Mouse (Mus musculus) inflammation-experienced regulatory T-cells, adult 6 months (primary cell): Measurements from ENCODE around the gene Rab3ip. TPM values are rescaled to one million over a fixed set of nuclear protein-coding genes. Genes with fewer than 3 reads are reported as not detected.
A peak's percentile ranks its signal among the peaks of the same experiment; 100 is the strongest.

ENCODE experiments used
- ATAC-seq: one replicate; pipeline ENCODE4 v1.8.0; 2017
- polyA plus RNA-seq, 3 experiments: library from polyadenylated mRNA; unstranded; fragments of 100-300 nt; shearing (Covaris generic); gene quantifications; one replicate each; pipeline ENCODE4 v1.2.1; 2017

Gene Rab3ip
- polyA plus RNA-seq, 3 experiments from 2014 or later: 5.6 to 12.7 (median 8.7) TPM

DNA sequence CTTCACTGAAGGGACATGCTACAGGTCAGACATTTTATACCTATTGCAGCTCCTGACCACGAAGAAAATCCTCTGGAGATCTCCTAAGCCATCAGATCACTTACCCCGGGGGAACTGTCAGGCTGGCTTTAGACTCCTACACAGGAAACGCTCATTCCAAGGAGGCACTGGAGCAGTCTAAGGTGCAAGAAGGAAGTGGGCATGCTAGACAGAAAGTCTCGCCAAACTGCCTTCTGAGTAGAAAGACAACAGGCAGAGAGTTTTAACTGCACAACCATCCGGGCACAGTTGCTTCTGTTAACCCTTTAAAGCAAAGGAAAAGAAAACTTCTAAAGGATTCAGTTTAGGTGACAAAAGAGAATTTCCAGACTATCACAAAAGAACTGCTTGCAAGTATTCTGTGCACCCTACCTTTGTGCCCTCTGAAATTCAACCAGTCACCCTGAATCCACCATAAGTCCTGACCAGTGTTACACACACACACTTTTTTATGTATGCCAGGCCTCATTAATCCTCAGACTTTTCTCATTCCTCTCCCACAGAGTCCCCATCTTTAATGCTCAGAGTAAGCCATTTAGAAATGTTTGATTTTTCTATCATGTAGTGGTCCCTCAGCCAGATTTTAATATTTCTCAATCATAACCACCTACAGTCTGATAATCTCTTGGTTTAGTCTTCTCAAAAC is 7.4 kb upstream of the Rab3ip start:
- no peak for ATAC-seq

DNA sequence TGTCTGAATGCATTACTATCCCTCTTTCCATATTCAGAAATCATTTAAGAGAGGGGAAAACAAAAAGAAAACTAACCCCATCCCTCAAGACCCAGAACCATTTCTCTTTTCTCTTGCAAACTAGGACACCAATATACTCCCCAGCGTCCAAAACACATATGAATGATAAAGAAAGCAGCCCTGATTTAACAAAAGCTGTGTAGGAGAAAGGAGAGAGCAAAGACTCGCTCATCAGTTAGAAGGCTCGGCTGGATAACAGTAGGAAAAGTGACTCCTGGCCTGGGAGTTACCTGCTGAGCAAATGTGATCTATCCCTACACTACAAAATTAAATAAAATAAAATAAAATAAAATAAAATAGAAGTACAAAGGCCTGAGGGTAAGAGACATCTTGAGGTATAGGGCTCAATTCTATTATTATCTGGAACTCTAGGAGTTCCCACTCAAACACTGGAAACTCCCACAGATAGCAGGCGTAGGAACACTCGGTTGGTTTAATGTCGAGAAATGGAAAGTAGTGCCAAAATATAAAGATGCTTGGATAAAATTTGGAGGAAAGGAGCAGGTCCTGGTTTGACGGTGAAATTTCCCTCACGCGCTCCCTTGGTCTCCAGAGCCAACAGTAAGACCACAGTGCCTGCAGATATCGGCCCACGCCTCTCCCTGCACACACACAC is 6.1 kb upstream of the Rab3ip start:
- ATAC-seq: no peak

DNA sequence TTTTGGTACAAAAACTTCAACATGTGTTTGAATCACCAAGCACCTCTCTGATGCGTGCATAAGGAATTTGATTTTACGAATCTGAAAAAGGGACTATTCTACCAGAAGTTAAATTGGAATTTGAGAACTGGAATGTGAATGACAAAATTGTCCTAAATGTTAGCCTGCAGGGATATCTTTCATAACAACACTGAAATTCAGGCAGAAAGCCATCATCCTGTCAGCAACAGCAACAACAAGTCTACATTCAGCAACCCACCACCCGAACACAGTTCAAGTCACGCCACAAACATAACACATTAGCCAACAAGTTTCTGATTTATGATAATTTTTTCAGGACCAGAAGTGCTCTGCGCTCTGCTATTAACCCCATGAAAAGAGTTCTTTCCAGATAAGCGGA is 4.6 kb upstream of the Rab3ip start:
- no peak for ATAC-seq

DNA sequence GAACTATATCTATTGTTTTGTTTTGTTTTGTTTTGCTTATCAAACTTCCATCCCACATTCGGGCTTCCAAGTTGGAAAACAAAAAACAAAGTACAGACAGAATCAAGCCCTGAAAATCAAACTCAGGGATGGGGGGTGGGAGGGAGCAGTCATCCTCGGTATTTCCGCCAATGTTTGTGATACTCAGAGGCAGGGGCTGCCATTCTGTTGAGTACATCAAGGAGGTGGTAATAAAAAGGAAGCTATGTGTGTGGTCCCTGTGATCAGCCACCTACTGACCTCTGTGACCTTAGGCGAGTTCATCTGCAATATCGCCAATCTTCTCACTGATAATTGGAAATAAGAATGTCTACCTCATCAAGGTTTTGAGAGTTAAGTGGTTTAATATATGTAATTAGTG is 317 bp upstream of the Rab3ip start:
- ATAC-seq: peak; percentile 33

DNA sequence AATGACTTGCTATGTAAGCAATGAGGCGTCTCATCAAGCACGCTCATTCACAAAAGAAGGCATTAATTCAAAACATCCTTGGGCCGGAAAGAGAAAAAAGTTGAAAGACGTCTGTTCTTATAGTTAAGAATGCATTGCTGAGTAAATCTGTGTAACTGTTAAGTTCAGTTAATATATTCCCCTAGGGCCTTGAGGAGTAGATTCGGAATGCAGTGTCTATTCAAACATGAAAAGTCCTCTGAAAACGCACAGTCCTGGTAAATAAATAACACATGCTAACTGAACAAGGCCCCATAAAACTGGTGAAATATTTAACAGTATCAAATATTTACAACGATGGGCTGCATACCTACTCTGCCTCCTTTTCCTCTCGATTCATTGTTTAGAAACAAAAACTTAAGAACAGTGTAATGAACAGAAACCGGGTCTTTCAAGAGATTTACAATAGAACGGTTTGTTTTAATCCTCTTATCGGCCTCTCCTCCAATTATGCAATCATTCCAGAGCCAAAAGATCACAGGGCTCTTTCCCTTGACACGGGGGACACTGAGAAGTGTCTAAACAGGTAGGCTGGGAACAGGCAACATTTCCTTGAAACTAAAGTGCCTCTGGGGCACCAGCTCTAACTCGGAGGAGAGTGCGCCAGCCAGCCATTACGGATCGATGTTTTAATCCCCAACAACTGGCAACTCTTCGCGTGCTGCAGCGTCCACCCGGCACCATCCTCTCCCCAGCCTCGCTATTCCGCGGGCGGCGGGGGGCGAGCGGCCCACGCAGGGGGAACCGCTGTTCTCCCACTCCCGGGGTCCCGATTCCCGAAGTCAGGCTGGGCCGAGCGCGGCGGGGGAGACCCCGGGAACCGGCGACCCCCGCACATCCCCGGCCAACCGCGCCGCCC is 1.2 kb downstream of the Rab3ip start:
- ATAC-seq: peak; percentile 20

DNA sequence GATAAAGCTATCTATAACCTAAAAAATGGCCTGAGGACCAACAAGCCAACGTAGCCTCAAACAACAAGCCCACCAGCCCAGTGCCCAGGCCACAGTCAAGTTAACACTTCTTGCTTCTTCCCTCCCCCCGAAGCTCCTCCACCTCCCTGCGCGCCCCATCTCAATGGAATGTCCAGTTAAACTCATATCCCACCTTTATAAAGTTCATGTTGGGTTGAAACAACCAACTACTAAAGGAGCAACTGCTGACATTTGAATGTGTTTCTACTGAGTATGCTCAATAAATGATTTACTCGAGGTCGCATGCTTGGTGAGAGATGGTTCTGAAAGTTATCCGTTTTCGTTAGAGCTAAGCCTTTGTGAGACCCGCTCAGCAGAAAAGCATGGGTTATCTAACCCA is 2.2 kb downstream of the Rab3ip start:
- no peak for ATAC-seq

DNA sequence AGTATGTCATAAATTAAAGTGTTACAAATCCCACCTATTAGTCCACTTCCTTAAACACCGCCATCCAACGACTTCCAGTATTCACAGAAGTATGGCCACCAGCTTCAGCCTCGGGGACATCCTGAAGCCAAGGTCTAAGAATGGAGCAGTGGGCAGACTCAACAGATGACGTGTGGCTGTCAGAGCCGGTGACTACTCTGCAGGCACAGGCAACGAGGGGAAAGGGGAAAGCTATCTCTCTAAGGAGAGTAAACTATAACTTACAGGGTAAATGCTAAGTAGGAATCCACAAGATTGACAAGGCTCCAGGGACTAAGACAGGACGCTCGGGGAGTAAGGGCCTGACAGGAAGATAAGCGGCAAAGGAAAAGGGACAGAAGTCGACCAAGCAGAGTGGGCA is 5.6 kb downstream of the Rab3ip start:
- no peak for ATAC-seq

DNA sequence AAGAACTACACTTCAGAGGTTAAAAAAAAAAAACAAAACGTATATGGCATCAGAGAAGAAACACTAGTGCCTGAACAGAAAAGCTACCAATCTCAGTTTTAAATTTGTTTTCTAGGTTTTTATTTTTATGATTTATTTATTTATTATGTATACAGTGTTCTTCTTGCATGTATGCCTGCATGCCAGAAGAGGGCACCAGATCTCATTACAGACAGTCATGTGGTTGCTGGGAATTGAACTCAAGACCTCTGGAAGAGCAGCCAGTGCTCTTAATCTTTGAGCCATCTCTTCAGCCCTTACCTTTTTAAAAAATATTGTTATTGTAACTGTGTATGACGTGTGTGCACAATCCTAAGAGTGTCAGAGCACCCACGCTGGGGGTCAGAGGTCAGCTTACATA is 6.4 kb downstream of the Rab3ip start:
- no peak for ATAC-seq

DNA sequence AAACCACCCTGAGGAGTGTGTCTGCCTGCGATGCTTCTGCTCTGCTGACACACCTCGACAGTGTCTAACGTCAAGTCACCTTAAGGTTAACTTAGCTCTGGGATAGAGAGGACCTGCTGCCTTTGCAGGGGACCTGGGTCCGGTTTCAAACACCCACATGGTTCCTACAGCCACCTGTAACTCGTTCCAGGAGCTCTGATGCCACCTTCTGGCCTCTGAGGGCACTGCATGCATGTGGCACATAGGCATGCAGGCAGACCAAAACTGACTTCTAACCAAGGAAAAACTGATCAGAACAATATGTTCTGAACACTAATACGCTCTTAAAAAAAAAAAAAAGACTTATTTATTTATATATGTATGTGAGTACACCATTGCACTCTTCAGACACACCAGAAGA is 7.5 kb downstream of the Rab3ip start:
- ATAC-seq: peak; percentile 36

DNA sequence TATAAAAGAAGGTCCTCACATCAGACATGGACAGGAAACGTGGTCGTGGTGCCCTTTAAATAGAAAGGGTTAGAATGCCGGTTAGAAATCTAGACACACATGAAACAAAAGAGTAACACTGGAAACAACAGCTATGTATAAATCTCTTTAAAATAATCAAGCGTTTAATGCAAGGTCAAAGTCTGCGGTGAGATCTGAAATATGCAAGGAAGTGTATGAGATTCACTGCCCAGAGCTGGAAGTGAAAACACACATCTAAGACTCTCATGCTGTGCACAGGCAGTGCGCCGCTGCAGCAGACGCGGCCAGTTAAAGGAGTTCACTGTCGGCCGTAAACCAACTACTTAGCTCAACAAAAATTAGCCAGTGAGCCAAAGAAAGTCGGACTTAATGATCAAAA is 15.5 kb downstream of the Rab3ip start:
- peak; percentile 14 for ATAC-seq

DNA sequence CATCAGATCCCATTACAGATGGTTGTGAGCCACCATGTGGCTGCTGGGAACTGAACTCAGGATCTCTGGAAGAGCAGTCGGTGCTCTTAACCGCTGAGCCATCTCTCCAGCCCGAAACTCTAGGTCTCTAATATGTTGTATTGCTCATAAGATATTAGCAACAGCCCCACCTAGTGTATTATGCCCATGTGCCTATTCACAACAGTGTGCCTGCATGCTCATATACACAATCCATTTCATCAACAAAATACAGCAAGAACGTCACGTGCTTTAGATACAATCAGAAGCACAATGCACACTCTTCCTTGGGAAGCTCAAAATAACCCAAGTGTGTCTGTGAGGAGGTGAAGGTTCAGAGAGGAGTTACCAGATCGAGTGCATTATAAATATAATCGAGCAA is 16.8 kb downstream of the Rab3ip start:
- ATAC-seq: no peak

DNA sequence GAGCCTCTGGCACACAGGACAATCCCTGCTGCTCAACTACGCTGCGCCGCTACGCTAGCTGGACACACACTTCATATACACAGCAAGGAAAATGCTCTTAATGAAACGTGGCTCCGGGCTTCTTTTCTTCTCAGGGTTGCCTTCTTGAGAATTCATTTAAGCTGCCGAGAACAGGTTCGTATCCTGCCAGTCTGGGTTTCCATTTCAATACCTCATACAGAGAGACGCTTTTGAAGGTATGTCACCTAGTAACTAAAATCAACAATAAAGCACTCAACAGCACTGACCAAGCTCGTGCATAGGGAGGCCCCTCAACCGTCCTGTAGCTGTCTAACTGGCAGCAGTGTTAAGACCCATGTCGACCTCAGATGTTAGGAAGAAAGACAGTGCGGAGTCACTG is 18.2 kb downstream of the Rab3ip start:
- no peak for ATAC-seq

DNA sequence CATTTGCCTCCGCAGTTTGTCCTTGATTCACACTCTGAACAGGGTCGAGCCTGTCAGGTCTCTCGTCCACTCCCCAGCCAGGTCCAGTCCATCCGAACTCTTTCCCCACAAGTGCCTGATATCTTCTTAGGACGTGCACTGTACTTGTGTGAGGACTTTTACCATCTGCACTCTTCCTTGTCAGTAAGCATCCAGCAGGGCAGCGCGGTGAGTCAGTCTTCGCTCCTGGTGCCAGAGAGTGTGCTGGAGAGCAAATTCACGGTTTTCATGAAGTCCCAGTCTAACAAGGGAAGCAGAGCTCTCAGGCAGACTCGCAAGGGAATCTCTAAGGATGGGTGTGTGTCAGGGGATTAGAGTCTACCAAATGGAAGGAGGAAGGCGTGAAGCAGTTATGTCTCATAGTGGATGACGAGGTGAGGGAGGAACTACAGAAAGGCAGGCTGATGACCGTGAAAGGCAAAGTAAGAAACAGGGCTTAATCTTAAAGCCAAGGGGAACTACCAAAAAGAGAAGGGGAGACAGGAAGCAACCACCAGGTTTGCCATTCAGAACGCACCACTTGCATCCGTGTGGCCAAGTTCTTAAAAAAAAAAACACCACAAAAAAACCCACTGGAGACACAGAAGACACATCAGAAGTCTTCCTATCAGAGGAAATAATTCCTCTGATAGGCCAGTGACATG is 18.9 kb downstream of the Rab3ip start:
- ATAC-seq: peak; percentile 45

DNA sequence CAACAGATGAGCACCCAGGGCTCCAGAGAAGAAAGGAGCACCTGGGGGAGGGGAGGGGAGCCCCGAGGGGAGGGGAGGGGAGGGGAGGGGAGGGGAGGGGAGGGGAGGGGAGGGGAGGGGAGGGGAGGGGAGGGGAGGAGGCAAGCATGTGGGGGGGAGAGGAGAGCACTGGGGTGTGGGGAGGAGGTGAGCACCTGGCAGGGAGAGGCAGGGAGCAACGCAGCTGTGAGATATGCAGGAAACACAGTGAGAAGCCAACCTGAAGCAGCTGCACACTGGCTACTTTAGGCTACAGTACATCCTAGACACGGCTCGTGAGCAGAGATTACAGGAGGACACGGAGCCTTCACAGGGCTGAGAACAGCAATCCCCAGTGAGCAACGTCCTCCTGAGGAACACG is 19.6 kb downstream of the Rab3ip start:
- peak; percentile 8 for ATAC-seq

DNA sequence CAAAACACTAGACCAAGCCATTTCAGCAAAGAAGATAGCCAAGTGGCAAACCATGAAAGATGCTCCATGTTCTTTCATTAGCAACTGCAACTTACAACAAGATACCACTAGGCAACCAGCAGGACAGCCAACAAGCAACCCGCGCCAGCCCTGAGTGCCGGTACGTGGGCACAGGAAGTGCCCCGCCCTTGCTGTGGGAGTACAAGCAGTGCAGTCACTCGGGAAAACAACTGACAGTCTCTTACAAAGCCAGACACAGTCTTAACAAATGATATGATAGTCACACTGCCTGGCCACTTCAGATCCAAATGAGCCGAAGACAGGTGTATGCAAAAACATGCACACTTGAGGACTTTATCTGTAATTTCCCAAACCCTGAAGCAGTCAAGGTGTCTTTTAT is 20.1 kb downstream of the Rab3ip start:
- peak; percentile 77 for ATAC-seq

DNA sequence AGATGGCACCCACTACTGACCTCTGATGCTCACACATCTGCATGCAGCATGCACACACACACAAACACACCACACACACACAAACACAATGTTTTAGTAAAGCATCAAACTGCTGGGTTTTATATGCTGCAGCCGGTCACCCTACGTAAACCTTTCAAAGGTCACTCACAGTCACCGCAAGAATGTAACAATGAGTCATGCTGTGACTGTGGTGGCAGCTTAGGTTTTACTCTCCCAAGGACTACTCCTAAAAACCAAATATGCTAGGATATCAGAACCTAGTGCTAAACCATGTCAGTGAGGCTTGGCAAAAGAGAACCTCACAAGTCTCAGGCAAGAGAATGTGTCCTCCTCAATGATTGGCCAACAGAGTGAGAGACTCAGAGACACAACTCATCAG is 21.7 kb downstream of the Rab3ip start:
- ATAC-seq: no peak

DNA sequence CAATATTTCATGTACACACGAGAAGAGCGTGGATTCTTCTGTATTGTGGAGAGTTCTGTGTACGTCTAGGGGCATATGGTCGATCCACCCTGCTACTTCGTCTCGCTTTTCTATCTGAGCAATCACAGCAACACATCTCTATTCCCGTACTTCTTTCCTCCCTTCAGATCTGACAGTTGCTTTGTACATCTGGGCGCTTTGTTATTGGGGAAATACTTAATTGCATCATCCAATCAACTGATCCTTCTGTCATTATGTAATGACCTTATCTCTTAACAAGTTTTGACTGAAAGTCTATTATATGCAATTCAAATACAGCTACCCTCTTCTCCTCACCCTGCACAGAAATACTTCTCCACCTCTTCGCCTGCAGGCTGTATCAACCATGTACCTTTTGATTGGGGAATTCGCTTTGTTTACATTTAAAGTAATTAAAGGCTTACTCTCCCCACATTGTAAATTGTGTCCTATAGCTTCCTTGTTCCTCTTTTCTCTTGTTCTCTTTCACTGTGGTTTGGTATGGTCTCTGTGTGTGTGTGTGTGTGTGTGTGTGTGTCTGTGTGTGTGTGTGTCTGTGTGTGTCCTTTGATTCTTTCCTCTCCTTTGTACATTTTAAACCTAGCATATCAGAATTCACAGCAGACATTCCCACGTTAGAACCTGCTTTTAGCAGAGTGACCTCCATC is 24.0 kb downstream of the Rab3ip start:
- ATAC-seq: no peak

DNA sequence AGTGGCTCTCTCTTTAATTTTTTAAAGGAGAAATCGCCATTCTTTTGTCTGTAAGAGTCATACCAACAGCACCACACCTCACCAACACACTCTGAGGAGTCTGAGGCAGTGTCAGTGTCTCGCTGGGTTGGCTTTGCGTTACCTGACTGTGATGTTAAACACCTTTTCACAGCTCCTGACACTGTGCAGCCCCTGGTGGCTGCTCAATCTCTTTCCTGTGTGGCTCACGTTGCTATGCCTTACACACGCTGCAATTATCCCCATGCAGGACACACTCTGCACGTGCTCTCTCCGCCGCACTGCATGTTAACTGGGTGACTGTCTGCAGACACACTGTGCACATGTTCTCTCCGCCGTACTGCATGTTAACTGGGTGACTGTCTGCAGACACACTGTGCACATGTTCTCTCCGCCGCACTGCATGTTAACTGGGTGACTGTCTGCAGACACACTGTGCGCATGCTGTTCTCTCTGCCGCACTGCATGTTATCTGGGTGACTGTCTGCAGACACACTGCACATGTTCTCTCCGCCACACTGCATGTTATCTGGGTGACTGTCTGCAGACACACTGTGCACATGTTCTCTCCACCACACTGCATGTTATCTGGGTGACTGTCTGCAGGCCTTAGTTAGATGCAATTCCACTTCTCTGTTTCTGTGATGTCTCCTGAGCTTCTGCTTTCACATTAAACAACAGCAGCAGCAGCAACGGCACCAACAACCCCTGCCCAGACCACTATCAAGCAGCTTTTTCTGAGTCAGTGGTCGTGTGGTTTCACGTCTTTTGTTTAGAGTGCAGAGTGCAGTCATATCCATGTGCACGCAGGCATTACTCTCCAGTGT is 26.7 kb downstream of the Rab3ip start:
- ATAC-seq: no peak

DNA sequence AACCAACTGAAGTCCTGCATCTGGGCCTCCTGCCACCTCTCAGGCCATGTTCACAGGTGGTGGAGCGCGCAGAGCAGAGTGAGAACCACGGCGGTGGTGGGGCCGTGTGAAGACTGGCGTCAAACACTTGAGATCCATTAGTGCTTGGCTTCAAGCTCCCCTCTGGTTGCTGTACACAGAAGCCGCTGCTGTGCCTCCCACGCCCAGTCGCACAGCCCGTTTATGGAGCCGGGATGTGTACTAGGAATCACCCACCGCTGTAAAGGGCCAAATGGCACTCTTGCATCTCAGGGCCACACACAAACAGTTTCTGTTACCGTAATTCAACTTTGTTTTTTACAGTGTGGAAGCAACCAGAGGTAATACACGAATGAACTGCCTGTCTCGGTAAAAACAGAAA is 28.4 kb downstream of the Rab3ip start:
- ATAC-seq: peak; percentile 17

DNA sequence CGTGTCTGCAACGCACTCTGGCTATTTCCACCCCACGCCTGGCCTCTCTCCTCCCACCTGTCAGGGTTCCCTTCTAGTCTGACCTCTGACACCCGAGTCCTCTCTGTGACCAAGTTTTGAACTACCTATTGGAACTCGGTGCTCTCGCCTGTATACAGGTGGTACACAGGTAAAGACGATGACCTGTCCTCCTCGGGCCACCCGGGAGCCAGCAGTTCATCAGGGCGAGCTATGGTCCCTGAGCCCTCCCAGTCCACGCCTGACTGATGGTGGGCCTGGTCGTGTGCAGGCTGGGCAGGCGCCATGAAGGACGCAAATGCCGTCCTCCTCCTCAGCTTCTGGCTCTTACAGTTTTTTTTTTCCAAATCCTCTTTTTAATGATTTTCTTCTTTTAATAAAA is 29.2 kb downstream of the Rab3ip start:
- ATAC-seq: no peak

DNA sequence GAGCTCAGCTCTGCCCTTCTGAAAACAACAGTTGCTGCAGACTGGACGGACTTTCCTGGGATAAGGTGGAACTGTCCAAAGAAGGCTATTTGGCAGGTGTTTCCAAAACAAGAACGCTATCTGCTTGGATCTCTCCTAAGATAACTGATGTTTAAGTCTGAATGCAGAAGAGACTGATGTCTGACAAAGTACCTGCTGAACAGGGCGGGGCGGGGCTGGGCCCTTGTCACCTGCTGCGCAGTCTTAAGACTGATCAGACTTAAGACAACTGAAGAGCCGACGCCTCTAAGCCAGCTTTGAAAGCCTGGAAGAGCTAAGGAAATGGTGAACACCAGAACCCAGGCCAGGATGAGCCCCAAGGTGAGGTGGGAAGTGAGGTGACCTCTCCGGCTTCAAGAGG is 29.9 kb downstream of the Rab3ip start:
- no peak for ATAC-seq
